Mouse (Mus musculus): ENCODE measurements at regions not wholly inside any gene's neighbourhood (a gene's known extent, or its start where the extent isn't known, plus 50 kb on each side); places are given as distances from the start of the nearest gene placed in this dataset.
A peak's percentile ranks its signal among the peaks of the same experiment; 100 is the strongest.
"Not testable (repeated sequence)": the region's sequence is repeated elsewhere in the genome, so short reads cannot be mapped to it uniquely, and the experiment has no call there.

GRCm38 (mm10) chr6:60657117-60657911, 172.3 kb downstream of the Snca start:
- H3K27me3 ChIP-seq = no peaks in the 10 kb centered on the region
- no peak for ATAC-seq
- H3K9me3 ChIP-seq (replicated peaks) = no peaks in the 10 kb centered on the region
- H3K9ac ChIP-seq = no peak overlapping the region
- 66% methylated on average over 2 of the region's 2 CpGs for WGBS
- no peaks in the 10 kb centered on the region for H3K36me3 ChIP-seq (ENCODE audit: poor library complexity, severe bottlenecking)
- no peak overlapping the region for H3K4me3 ChIP-seq
- no peaks in the 10 kb centered on the region for H3K4me1 ChIP-seq
- no peak overlapping the region for H3K27ac ChIP-seq
- no peak overlapping the region for H3K4me2 ChIP-seq

DNA sequence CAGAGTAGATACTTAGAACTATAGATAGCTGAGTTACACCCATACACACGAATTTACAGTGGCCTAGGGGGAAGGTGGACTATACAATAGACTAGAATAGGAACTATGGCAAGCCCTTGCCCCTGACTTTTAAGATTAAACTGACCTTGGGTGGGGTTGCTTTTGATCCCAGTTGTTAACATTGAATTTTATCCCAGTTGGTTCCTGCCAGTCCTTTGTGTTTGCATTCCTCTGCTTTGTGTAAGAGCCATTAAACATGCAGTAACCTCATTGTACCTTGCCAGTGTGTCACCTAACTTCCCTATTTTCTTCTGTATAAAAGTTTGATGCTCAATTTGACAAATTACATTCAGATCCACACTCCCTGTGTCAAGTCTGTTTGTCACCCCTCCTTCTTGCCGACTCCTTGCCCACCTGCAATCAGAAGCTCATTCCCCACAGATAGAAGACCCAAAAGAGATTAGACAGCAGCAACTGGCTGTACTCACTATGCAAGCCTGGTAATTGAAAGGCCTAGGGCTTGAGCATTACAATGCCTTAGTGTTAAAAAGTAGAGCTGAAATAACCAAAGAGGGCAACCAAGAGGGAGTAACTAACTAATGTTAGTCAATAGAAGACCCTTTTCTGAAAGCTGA, 182.6 kb downstream of the Snca start:
- not testable (repeated sequence) for ATAC-seq; H3K4me2 ChIP-seq; H3K36me3 ChIP-seq (ENCODE audit: poor library complexity, severe bottlenecking); H3K4me3 ChIP-seq; H3K9me3 ChIP-seq (replicated peaks); H3K27me3 ChIP-seq; H3K27ac ChIP-seq; H3K9ac ChIP-seq; H3K4me1 ChIP-seq
- WGBS = 42% methylated on average over 2 of the region's 2 CpGs

- H3K4me1 ChIP-seq = no peaks in the 10 kb centered on the region
- no peak overlapping the region for H3K27ac ChIP-seq
- no peak for ATAC-seq
- no peaks in the 10 kb centered on the region for H3K36me3 ChIP-seq (ENCODE audit: poor library complexity, severe bottlenecking)
- no peak overlapping the region for H3K4me3 ChIP-seq
- H3K4me2 ChIP-seq = no peak overlapping the region
- whole genome bisulfite sequencing = 69% methylated on average over 2 of the region's 2 CpGs
- H3K27me3 ChIP-seq = no peaks in the 10 kb centered on the region
- H3K9me3 ChIP-seq (replicated peaks) = no peaks in the 10 kb centered on the region
- no peak overlapping the region for H3K9ac ChIP-seq
Measured at GRCm38 (mm10) chr6:60642251-60642650, 187.4 kb downstream of the Snca start.

DNA sequence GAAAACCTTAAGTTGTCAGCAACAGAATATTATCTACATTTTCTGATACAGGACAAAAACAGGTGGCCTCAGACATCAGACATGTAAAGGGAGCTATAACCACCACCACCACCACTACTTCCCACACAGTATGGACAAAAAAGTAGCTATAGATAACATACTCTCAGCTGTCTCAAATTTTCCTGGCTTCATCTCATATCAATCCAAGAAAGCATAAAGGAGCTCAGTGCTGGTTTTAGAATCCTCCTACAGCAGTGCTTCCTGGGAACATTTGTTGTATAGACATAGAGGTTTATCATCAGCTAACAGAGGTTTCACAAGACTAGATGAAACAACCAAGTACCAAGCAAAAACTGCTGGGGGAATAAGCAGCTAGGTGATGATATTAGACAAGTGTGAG, 213.3 kb downstream of the Snca start:
- H3K9ac ChIP-seq = no peak overlapping the region
- ATAC-seq = no peak
- no peak overlapping the region for H3K27ac ChIP-seq
- no peaks in the 10 kb centered on the region for H3K36me3 ChIP-seq (ENCODE audit: poor library complexity, severe bottlenecking)
- no peak overlapping the region for H3K4me2 ChIP-seq
- no peaks in the 10 kb centered on the region for H3K4me1 ChIP-seq
- no peak overlapping the region for H3K4me3 ChIP-seq
- no peaks in the 10 kb centered on the region for H3K9me3 ChIP-seq (replicated peaks)
- no peaks in the 10 kb centered on the region for H3K27me3 ChIP-seq

GRCm38 (mm10) chr6:60600201-60600600, 229.5 kb downstream of the Snca start:
- Histone ChIP-seq H3K27ac (no peak overlapping the region), H3K9me3 (replicated peaks) (no peaks in the 10 kb centered on the region), H3K4me2 (no peak overlapping the region), H3K36me3 (ENCODE audit: poor library complexity, severe bottlenecking) (no peaks in the 10 kb centered on the region), H3K4me3 (no peak overlapping the region), H3K4me1 (no peaks in the 10 kb centered on the region), H3K27me3 (no peaks in the 10 kb centered on the region), H3K9ac (no peak overlapping the region)
- no peak for ATAC-seq

DNA sequence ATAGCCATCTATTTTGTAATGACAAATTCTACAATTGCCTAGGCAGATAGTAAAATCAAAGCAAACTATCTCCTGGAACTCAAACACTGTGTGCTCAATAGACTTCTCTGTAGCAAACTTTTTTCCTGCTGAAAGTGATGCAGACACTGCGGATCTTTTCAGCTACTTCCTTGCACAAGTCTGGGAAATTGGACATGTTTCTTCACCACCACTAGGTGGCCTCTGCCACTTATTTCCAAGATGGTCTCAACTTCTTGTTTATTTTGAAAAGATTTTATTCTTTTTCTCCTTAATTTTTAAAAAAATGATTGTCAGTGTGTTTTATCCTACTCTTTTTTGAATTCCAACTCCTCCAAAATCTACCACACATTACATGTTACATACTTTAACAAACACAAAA, 265.4 kb downstream of the Snca start:
- Histone ChIP-seq H3K27ac (no peak overlapping the region), H3K9ac (no peak overlapping the region), H3K9me3 (replicated peaks) (no peaks in the 10 kb centered on the region), H3K4me1 (no peaks in the 10 kb centered on the region), H3K4me3 (no peak overlapping the region), H3K36me3 (ENCODE audit: poor library complexity, severe bottlenecking) (no peaks in the 10 kb centered on the region), H3K4me2 (no peak overlapping the region), H3K27me3 (no peaks in the 10 kb centered on the region)
- WGBS = 64% methylated on average over 1 of the region's 1 CpGs
- ATAC-seq = no peak

- Histone ChIP-seq H3K27ac (no peak overlapping the region), H3K27me3 (no peaks in the 10 kb centered on the region), H3K9ac (no peak overlapping the region), H3K4me2 (no peak overlapping the region), H3K4me3 (no peak overlapping the region), H3K9me3 (replicated peaks) (peaks cover 7% of the 10 kb centered on the region; the same call in 1 of the 2 replicates), H3K4me1 (no peaks in the 10 kb centered on the region), H3K36me3 (ENCODE audit: poor library complexity, severe bottlenecking) (no peaks in the 10 kb centered on the region)
- ATAC-seq = peak; percentile 66
- 48% methylated on average over 9 of the region's 9 CpGs for WGBS
Measured at GRCm38 (mm10) chr6:60555590-60556235, 273.9 kb downstream of the Snca start.
